Mouse (Mus musculus) kidney, embryonic 14.5 days (tissue): ENCODE data around the gene Grb2. TPM values are rescaled to one million over a fixed set of nuclear protein-coding genes. Genes with fewer than 3 reads are reported as not detected.

Source experiments
- ATAC-seq: fragments of 200-750 bp; cut with Nextera tagmentation; 2 replicates; pipeline ENCODE4 v1.8.0; 2017; ENCODE audit warnings: moderate number of reproducible peaks, mild to moderate bottlenecking, moderate TSS enrichment, moderate library complexity; ENCODE audit not compliant: low FRiP score, low TSS enrichment
- H3K27ac ChIP-seq: fragments of 300-500 bp; sonication (generic); 2 replicates; pipeline ENCODE4 v1.5.1; 2014; ENCODE audit warnings: low read depth, mild to moderate bottlenecking, low read length, moderate library complexity, mixed read lengths
- H3K27me3 ChIP-seq: fragments of 300-500 bp; sonication (generic); 2 replicates; pipeline ENCODE4 v1.6.1; 2014; ENCODE audit warnings: mild to moderate bottlenecking, low read length; ENCODE audit not compliant: control insufficient read depth, insufficient read depth
- H3K36me3 ChIP-seq: fragments of 300-500 bp; sonication (generic); 2 replicates; pipeline ENCODE4 v1.6.1; 2014; ENCODE audit warnings: low read length, mixed read lengths; ENCODE audit not compliant: control insufficient read depth, insufficient read depth
- H3K4me1 ChIP-seq: fragments of 300-500 bp; sonication (generic); 2 replicates; pipeline ENCODE4 v1.6.1; 2014; ENCODE audit warnings: low read length, mixed read lengths; ENCODE audit not compliant: control insufficient read depth, insufficient read depth
- H3K4me2 ChIP-seq: fragments of 300-500 bp; sonication (generic); replicated peaks from 2 replicates; pipeline ENCODE4 v1.6.1; 2014; ENCODE audit warnings: low read depth, mild to moderate bottlenecking, low read length
- H3K4me3 ChIP-seq: fragments of 300-500 bp; sonication (generic); 2 replicates; pipeline ENCODE4 v1.5.1; 2014; ENCODE audit warnings: mild to moderate bottlenecking, low read length
- H3K9ac ChIP-seq: fragments of 300-500 bp; sonication (generic); 2 replicates; pipeline ENCODE4 v1.6.1; 2014; ENCODE audit warnings: low read depth, mild to moderate bottlenecking, low read length, moderate library complexity
- H3K9me3 ChIP-seq: fragments of 300-500 bp; sonication (generic); 2 replicates; pipeline ENCODE4 v1.6.1; 2016; ENCODE audit warnings: low read length; ENCODE audit not compliant: control insufficient read depth
- WGBS: fragments of 180-500 bp; shearing (Covaris S2); extraction: QIAGEN DNeasy Blood & Tissue Kit; methylation state at CpG from one replicate; pipeline ENCODE4 v1.1.7; 2014; 5-methylcytosine and 5-hydroxymethylcytosine counted together
- polyA plus RNA-seq: library from polyadenylated mRNA; unstranded; fragments of >200 nt; fragmentation: Nextera tagmentation; extraction: Ambion mirVana; gene quantifications from 2 replicates; pipeline ENCODE4 v1.2.1, GENCODE M21; 2014

The Grb2 gene
- polyA plus RNA-seq, 1 experiment from 2014 or later = 47.7 TPM

GRCm38 (mm10) chr11:115615875-115616274, 92.5 kb downstream of the Grb2 start:
- H3K9me3 ChIP-seq = no peaks in the 10 kb centered on the region
- H3K36me3 ChIP-seq = peaks cover 22% of the 10 kb centered on the region
- H3K9ac ChIP-seq = 0 out of 2 replicates have a peak overlapping the region, but pooled peaks have one; percentile 18
- H3K27ac ChIP-seq = no peak overlapping the region
- no peaks in the 10 kb centered on the region for H3K27me3 ChIP-seq
- peaks cover 26% of the 10 kb centered on the region for H3K4me1 ChIP-seq
- 94% methylated on average over 6 of the region's 6 CpGs for WGBS
- no peak for ATAC-seq
- no peak overlapping the region for H3K4me3 ChIP-seq
- H3K4me2 ChIP-seq = no peak overlapping the region

- ATAC-seq = no peak; the same call in 1 of the 2 replicates
- no peak overlapping the region for H3K4me2 ChIP-seq
- peak overlapping the region; percentile 53 for H3K27ac ChIP-seq
- peaks cover 18% of the 10 kb centered on the region for H3K36me3 ChIP-seq
- 82% methylated on average over 15 of the region's 15 CpGs for WGBS
- no peaks in the 10 kb centered on the region for H3K9me3 ChIP-seq
- H3K27me3 ChIP-seq = no peaks in the 10 kb centered on the region
- no peak overlapping the region for H3K4me3 ChIP-seq
- peaks cover 26% of the 10 kb centered on the region for H3K4me1 ChIP-seq
- peak overlapping the region; percentile 28; the same call in 1 of the 2 replicates for H3K9ac ChIP-seq
These were observed 93.1 kb downstream of the Grb2 start for GRCm38 (mm10) chr11:115615108-115615825.

GRCm38 (mm10) chr11:115614346-115615107, 93.9 kb downstream of the Grb2 start:
- Histone ChIP-seq H3K27me3 (no peaks in the 10 kb centered on the region), H3K4me1 (peaks cover 26% of the 10 kb centered on the region), H3K4me2 (no peak overlapping the region), H3K27ac (peak overlapping the region; percentile 53), H3K36me3 (peaks cover 16% of the 10 kb centered on the region), H3K9me3 (no peaks in the 10 kb centered on the region), H3K4me3 (no peak overlapping the region), H3K9ac (no peak overlapping the region)
- 60% methylated on average over 10 of the region's 10 CpGs for WGBS
- peak; percentile 36 for ATAC-seq

- WGBS = 1% methylated on average over 16 of the region's 16 CpGs
- Histone ChIP-seq H3K27ac (peak overlapping the region; percentile 92), H3K27me3 (no peaks in the 10 kb centered on the region), H3K36me3 (peaks cover 27% of the 10 kb centered on the region), H3K4me3 (peak overlapping the region; percentile 70), H3K4me2 (peak overlapping the region; percentile 66), H3K9ac (peak overlapping the region; percentile 70), H3K4me1 (peaks cover 26% of the 10 kb centered on the region), H3K9me3 (no peaks in the 10 kb centered on the region)
- 0 out of 2 replicates have a peak, but pooled peaks have one; percentile 2 for ATAC-seq
These were observed 95.1 kb downstream of the Grb2 start for GRCm38 (mm10) chr11:115613138-115613945.

- Histone ChIP-seq H3K9ac (peak within 1 kb of the TSS; percentile 70), H3K4me3 (peak within 1 kb of the TSS; percentile 70), H3K4me2 (peak within 1 kb of the TSS; percentile 66), H3K4me1 (peaks cover 26% of the 10 kb centered on the region), H3K27ac (peak within 1 kb of the TSS; percentile 92), H3K27me3 (no peaks in the 10 kb centered on the region), H3K36me3 (peaks cover 31% of the 10 kb centered on the region), H3K9me3 (no peaks in the 10 kb centered on the region)
- WGBS = 1% methylated on average over 70 of the region's 80 CpGs
- peak; percentile 74 for ATAC-seq
These were observed 95.8 kb downstream of the Grb2 start, which contains the start of gene Mif4gd for GRCm38 (mm10) chr11:115612410-115613137. Gene Mif4gd, minus strand, starts transcription at chr11:115612969.

- H3K4me2 ChIP-seq = peak overlapping the region; percentile 66
- H3K36me3 ChIP-seq = peaks cover 32% of the 10 kb centered on the region
- H3K27ac ChIP-seq = peak overlapping the region; percentile 63
- peaks cover 26% of the 10 kb centered on the region for H3K4me1 ChIP-seq
- peak overlapping the region; percentile 70 for H3K4me3 ChIP-seq
- peak overlapping the region; percentile 70 for H3K9ac ChIP-seq
- 0% methylated on average over 13 of the region's 13 CpGs for WGBS
- no peaks in the 10 kb centered on the region for H3K27me3 ChIP-seq
- no peaks in the 10 kb centered on the region for H3K9me3 ChIP-seq
- ATAC-seq = no peak; the same call in none of the 2 replicates
These were observed 96.4 kb downstream of the Grb2 start for GRCm38 (mm10) chr11:115612059-115612409.

- Histone ChIP-seq H3K36me3 (peaks cover 40% of the 10 kb centered on the region), H3K4me3 (no peak overlapping the region)
These were observed 97.2 kb downstream of the Grb2 start for GRCm38 (mm10) chr11:115611173-115611572.

GRCm38 (mm10) chr11:115609576-115609975, 98.8 kb downstream of the Grb2 start:
- no peaks in the 10 kb centered on the region for H3K27me3 ChIP-seq
- H3K36me3 ChIP-seq = peaks cover 46% of the 10 kb centered on the region
- WGBS = 83% methylated on average over 3 of the region's 3 CpGs
- no peak overlapping the region for H3K27ac ChIP-seq
- H3K4me2 ChIP-seq = no peak overlapping the region
- no peak overlapping the region for H3K4me3 ChIP-seq
- ATAC-seq = no peak
- H3K9ac ChIP-seq = no peak overlapping the region
- peaks cover 24% of the 10 kb centered on the region for H3K4me1 ChIP-seq
- H3K9me3 ChIP-seq = no peaks in the 10 kb centered on the region

More at GRCm38 (mm10) chr11:115611173-115611572, 97.2 kb downstream of the Grb2 start:
- no peaks in the 10 kb centered on the region for H3K27me3 ChIP-seq
- H3K4me1 ChIP-seq = peaks cover 26% of the 10 kb centered on the region
- ATAC-seq = no peak
- no peaks in the 10 kb centered on the region for H3K9me3 ChIP-seq
- H3K9ac ChIP-seq = no peak overlapping the region
- no peak overlapping the region for H3K27ac ChIP-seq
- WGBS = 46% methylated on average over 6 of the region's 6 CpGs
- no peak overlapping the region; the same call in 1 of the 2 replicates for H3K4me2 ChIP-seq
